Mouse (Mus musculus): ENCODE measurements around the gene Ctf2. TPM values are rescaled to one million over a fixed set of nuclear protein-coding genes. Genes with fewer than 3 reads are reported as not detected.

The Ctf2 gene
- total and polyA plus RNA-seq, 3 experiments: 0.39 to 1.0 TPM; not detected in 1

DNA sequence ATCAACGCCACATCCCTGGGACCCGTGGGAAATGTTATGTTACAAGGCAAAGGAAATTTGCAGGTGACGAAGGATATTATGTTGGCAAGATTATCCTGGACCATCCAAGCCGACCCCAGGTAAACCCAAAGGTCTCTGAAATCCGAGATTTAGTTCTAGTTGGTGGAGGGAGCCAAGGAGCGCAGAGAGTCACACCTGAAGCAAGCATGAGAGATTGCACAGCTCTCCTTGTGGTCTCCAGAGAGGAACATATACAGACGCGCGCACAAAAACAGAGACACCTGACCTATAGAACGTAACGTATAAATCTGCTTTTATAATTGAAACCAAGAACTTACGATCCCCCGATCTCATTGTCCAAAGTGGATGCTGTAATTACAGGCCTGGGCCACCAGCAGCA lies 51.4 kb downstream of the Ctf2 start:
- no peak overlapping the region for H3K4me3 ChIP-seq (ENCODE audit: control insufficient read depth in 1 of 2, insufficient read depth in 1 of 2, low read depth in 2 of 2, low read length in 2 of 2)
- DNase-seq (ENCODE audit: low read depth, low spot score): no peak
- no peaks in the 10 kb centered on the region for H3K9me3 ChIP-seq (replicated peaks; ENCODE audit: insufficient read depth, low read length)
- no peaks in the 10 kb centered on the region for H3K27me3 ChIP-seq (ENCODE audit: control insufficient read depth in 1 of 2, insufficient read depth in 2 of 2, low read length in 2 of 2)
- TF ChIP-seq RCOR1 (IDR thresholded peaks at IDR 0.05; ENCODE audit: low read depth, low read length) (no peak), ZNF384 (IDR thresholded peaks at IDR 0.05; ENCODE audit: low read depth, low read length) (no peak), TAL1 (IDR thresholded peaks at IDR 0.05; ENCODE audit: low read length) (no peak), UBTF (IDR thresholded peaks at IDR 0.05; ENCODE audit: borderline replicate concordance, insufficient read depth, low read depth, low read length) (no peak), E2F4 (IDR thresholded peaks at IDR 0.05; ENCODE audit: borderline replicate concordance, low read depth, low read length) (no peak), ZMIZ1 (IDR thresholded peaks at IDR 0.05; ENCODE audit: low read depth, low read length) (no peak), ETS1 (IDR thresholded peaks at IDR 0.05; ENCODE audit: low read depth, low read length) (no peak), SMC3 (IDR thresholded peaks at IDR 0.05; ENCODE audit: low read depth, low read length) (no peak), USF2 (IDR thresholded peaks at IDR 0.05; ENCODE audit: borderline replicate concordance in 1 of 2, insufficient read depth in 1 of 2, low read depth in 1 of 2, low read length in 2 of 2) (no peak), SIN3A (IDR thresholded peaks at IDR 0.05; ENCODE audit: low read length) (no peak), CTCF (IDR thresholded peaks at IDR 0.05 in 2 of 3, conservative IDR thresholded peaks at IDR 0.05 in 1 of 3; ENCODE audit: control insufficient read depth in 1 of 3, insufficient read depth in 1 of 3, low read depth in 2 of 3, low read length in 3 of 3, poor library complexity in 1 of 3, severe bottlenecking in 1 of 3) (no peak), ELF1 (IDR thresholded peaks at IDR 0.05; ENCODE audit: low read depth, low read length) (no peak), BHLHE40 (IDR thresholded peaks at IDR 0.05; ENCODE audit: borderline replicate concordance, low read depth, low read length) (no peak), NRF1 (IDR thresholded peaks at IDR 0.05; ENCODE audit: insufficient read depth, low read depth, low read length, poor library complexity, severe bottlenecking) (no peak), MAFK (IDR thresholded peaks at IDR 0.05; ENCODE audit: borderline replicate concordance, low read depth, low read length) (no peak)
- peaks cover 0 to 2% of the 10 kb centered on the region in 2 experiments; a peak in 2 of 4 replicates for H3K4me1 ChIP-seq (ENCODE audit: control insufficient read depth in 1 of 2, insufficient read depth in 2 of 2, low read length in 2 of 2)
- no peak overlapping the region for H3K27ac ChIP-seq (ENCODE audit: control insufficient read depth, low read depth, low read length)
- H3K9ac ChIP-seq (ENCODE audit: control insufficient read depth, low read depth, low read length, poor library complexity, severe bottlenecking): no peak overlapping the region
- H3K79me2 ChIP-seq (ENCODE audit: control insufficient read depth, insufficient read depth, low read length, poor library complexity): no peaks in the 10 kb centered on the region
- H3K36me3 ChIP-seq (ENCODE audit: control insufficient read depth in 1 of 2, insufficient read depth in 2 of 2, low read length in 2 of 2): peaks cover 0 to 2% of the 10 kb centered on the region in 2 experiments; a peak in 1 of 4 replicates

DNA sequence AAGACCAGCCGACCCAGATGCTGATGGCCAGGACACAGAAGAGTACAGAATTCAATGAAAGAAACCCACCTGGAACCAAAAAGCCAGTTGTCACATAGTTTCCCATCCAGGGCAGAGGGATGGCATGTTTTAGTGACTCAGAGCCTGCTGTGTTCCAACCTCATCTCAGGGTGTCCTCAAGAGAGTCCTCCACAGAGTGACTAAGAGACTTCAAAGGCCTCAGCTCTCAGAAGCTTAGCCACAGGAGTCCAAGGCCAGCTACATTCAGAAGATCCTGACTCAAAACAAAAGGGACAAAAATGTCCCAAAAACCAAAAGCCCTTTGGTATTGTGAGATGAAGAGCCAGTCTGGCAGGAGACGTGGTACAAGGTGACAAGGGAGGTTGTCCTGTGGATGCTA lies 53.2 kb downstream of the Ctf2 start:
- H3K4me1 ChIP-seq (ENCODE audit: control insufficient read depth in 1 of 2, insufficient read depth in 2 of 2, low read length in 2 of 2): peaks cover 0 to 2% of the 10 kb centered on the region in 2 experiments; a peak in 1 of 4 replicates
- no peak overlapping the region for H3K9ac ChIP-seq (ENCODE audit: control insufficient read depth, low read depth, low read length, poor library complexity, severe bottlenecking)
- H3K27ac ChIP-seq (ENCODE audit: control insufficient read depth, low read depth, low read length): no peak overlapping the region
- no peak for DNase-seq (ENCODE audit: low read depth, low spot score)
- H3K79me2 ChIP-seq (ENCODE audit: control insufficient read depth, insufficient read depth, low read length, poor library complexity): no peaks in the 10 kb centered on the region
- peaks cover 0 to 2% of the 10 kb centered on the region in 2 experiments; a peak in 1 of 4 replicates for H3K36me3 ChIP-seq (ENCODE audit: control insufficient read depth in 1 of 2, insufficient read depth in 2 of 2, low read length in 2 of 2)
- no peak for TF ChIP-seq EP300 (IDR thresholded peaks at IDR 0.05; ENCODE audit: low read depth in 1 of 2, low read length in 2 of 2)
- TF ChIP-seq POLR2A (IDR thresholded peaks at IDR 0.05; ENCODE audit: control insufficient read depth in 1 of 2, insufficient read depth in 1 of 2, low read depth in 1 of 2, low read length in 2 of 2, poor library complexity in 1 of 2): no peak
- no peak for TF ChIP-seq MYC (IDR thresholded peaks at IDR 0.05; ENCODE audit: low read depth, low read length)
- no peak for TF ChIP-seq E2F4 (IDR thresholded peaks at IDR 0.05; ENCODE audit: borderline replicate concordance, low read depth, low read length)
- TF ChIP-seq ZMIZ1 (IDR thresholded peaks at IDR 0.05; ENCODE audit: low read depth, low read length): no peak
- TF ChIP-seq MAFK (IDR thresholded peaks at IDR 0.05; ENCODE audit: borderline replicate concordance, low read depth, low read length): no peak
- TF ChIP-seq SIN3A (IDR thresholded peaks at IDR 0.05; ENCODE audit: low read length): no peak
- no peaks in the 10 kb centered on the region for H3K9me3 ChIP-seq (replicated peaks; ENCODE audit: insufficient read depth, low read length)
- no peak overlapping the region for H3K4me3 ChIP-seq (ENCODE audit: control insufficient read depth in 1 of 2, insufficient read depth in 1 of 2, low read depth in 2 of 2, low read length in 2 of 2)
- H3K27me3 ChIP-seq (ENCODE audit: control insufficient read depth in 1 of 2, insufficient read depth in 2 of 2, low read length in 2 of 2): no peaks in the 10 kb centered on the region
